Mouse (Mus musculus) erythroid progenitor cell, adult 5-6 weeks (primary cell): ENCODE measurements around the gene Sag. TPM values are rescaled to one million over a fixed set of nuclear protein-coding genes. Genes with fewer than 3 reads are reported as not detected.

Experiments
- ATAC-seq: replicated peaks from 2 replicates; pipeline ENCODE4 v1.8.0; 2016; ENCODE audit warnings: moderate number of reproducible peaks, mild to moderate bottlenecking, moderate TSS enrichment, inconsistent platforms; ENCODE audit not compliant: poor library complexity, low FRiP score, severe bottlenecking
- total RNA-seq, 2 experiments: library from RNA; stranded (forward) in 1 of 2; stranded (reverse) in 1 of 2; fragments of 150-400 nt in 1 of 2; fragments of 186-747, 209-891 nt in 1 of 2; gene quantifications; 2 replicates each; pipeline versions ENCODE4 v1.2.3 to v1.2.4; 2015 to 2017; ENCODE audit warnings: low replicate concordance in 2 of 2

Sag gene
- total RNA-seq (2015; ENCODE audit: low replicate concordance) (0.36 and 1.7 TPM in 2 replicates), total RNA-seq (2017; ENCODE audit: low replicate concordance) (not detected in 2 replicates)

DNA sequence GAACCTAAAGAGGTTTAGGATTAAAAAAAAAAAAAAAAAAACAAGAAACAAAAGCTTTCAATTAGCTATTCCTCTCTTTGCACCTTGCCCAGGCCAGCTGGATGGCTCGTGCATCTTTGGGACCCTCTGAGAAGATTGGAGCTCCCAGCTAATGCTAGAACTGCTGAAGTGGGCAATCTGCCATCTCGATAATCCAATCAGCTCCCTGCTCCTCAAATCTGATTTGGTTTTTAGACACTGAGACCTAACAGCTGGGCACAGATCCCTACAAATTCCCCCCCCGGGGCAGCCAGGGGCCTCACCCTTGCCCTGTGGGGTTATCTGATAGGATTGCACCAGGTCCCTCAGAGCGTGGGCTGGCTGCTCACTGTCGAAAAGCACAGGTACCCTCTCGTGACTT lies at the start of gene Sag:
Sag (plus strand) TSS at position 105 of the 400 bp plus-strand sequence.
- no peak for ATAC-seq

DNA sequence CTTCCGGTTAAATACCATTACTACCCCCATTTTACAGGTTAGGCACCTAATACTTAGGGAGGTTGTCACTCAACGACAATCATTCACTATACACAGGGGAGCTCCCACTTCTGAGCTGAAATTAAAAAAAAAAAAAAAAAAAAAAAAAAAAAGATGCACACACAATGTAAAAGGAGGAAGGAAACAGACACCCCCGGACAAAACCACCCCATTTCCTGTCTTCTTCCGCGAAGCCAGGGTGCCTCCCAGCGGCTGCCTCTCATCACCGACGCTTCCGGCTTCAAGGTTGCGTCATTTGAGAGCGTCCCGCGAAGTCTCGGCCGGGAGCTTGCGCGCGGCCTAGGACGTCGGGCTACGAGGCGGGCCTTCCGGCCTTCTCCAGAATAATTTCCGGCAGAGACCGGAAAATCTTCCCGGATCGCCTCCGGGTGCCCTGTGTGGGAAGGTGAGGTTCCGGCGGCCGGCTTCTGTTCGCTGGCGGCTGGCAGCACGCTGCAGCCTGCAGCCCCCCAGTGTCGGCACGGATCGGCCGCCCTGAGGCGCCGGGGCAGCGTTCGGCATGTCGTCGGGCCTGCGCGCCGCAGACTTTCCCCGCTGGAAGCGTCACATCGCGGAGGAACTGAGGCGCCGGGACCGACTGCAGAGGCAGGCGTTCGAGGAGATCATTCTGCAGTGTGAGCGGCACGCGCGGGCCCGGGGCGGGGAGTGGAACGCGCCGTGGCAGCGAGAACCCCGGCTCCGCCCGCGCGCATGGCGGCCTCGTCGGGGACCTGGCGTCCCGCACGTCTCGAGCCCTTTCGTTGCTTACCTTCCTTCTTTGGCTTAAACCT lies 47.6 kb upstream of the Sag start, which contains the start of gene Atg16l1:
Atg16l1 (plus strand) TSS at position 230 of the 830 bp plus-strand sequence.
- peak; percentile 99 for ATAC-seq

DNA sequence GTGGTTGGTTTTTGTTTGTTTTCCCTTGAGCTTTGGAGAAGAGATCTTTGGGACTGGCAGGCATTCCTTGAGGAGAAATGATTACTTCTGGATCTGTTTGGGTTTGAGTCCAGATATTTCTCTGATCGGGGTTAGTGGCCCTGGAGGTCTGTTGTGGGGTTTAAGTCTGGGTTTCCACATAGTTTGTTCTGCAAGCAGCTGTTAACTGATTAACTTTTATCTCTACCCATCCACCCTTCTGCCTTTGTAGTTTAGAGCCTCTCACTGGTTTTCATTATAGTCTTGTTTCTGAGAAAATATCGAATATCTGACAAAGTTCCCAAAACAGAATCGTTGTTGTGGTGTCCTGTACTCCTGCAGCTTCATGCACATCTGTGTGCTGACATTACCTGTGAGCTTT lies 39.7 kb upstream of the Sag start:
- ATAC-seq = no peak

DNA sequence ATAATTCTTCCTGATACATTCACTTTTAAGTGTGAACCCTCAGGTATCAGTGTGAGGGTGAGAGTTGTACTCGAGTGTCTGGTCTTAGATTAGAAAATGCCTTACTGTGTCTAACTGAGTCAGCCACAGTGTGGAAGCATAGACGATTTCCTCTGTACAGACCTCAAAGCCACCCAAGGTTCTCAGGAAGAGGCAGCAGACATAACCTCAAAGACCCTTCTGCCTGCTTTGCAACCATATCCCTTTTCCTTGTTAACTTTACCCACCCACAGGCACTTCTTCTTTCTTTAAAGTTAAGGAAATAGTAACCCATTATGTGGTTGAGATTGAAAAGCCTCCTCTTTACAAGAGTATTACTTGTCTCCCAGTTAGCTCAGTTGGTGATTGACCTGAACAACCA lies 37.7 kb upstream of the Sag start:
- no peak for ATAC-seq

DNA sequence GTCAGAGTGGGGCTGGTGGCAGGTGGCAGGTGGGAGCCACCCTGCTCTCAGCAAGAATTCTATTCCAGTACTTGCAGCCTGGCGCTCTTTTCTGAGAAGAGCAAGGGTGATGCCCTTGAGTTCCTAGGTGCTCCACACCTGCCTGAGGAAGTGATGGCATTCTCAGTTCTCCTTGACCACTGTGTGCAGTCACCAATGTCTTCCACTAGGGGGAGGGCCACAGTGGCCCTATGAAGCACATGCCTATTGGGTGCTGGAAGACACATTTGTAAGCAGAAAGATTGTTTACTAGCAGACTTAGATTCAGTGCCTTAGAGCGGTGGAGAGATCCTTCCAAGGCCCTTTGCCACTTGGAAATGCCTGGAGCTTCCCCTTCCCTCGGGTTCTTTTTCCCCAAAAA lies 37.2 kb upstream of the Sag start:
- peak; percentile 81 for ATAC-seq

DNA sequence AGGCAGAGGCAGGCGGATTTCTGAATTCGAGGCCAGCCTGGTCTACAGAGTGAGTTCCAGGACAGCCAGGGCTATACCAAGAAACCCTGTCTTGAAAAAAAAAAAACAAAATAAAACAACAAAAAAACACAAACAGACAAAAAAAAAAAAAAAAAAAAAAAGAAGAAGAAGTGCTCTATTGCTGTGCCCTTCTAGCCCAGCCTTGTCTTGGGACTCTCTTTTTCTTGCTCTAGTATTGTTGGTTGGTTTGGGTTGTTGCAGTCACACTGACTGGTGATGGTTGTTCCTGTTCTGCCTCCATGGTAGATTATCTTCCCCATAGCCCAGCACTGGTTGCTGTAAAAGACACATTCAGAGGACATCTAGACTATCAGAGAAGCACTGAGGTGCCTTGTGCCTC lies 34.2 kb upstream of the Sag start:
- ATAC-seq = no peak

DNA sequence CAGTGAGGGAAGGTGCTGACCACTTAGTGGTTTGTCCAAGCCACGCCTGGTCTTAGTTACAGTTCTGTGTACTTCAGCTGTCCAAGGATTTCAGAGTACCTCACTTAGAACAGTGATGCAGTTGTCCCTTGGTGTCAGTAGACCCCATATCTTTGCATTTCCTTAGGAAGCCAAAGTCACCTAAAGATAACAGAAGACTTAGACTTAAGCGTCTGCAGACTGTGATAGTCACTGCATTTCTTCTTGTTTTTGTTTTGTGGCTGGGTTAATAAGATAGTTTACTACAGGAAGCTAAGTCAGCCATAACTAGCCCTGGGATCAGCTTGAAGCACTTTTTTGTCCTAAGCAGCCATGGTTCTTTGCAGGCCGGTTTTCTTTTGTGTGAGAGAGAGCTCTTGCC lies 33.0 kb upstream of the Sag start:
- no peak for ATAC-seq

DNA sequence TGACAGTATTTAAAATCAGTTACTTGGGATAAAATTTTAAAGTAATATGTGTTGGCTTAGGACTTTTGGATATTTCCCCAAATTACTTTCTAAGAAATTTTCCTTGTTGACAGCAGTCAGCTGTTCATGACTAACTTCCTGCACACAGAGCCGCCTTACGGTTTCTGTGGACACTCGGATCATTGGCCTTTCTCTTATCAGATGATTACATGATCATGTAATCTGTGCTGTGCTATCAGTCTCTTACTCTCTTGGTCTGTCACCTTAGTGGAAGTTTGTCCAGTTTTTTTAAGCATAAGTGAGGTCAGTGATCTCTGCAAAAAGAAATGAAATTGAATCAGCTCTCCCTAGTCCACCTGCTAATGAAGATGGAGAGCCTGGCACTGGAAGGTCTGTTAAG lies 31.8 kb upstream of the Sag start:
- no peak for ATAC-seq

DNA sequence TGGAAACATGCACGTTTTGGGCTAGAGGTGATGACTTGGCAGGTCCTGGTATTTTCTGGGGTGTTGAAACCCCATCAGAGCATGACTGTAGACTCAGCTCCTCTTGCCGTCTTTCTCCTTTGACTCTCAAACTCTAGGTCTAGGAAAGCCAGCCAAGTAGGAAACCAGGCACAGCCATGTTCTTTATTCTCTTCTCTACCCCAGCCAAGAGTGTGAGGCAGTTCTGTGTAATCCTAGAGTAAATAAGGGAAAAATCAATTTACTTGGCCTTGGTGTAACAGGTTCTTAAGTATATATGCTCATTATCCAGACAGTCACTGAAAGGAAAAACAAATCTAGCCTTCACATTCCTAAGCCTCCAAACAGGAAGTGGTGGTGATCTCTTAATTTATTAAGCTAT lies 30.1 kb upstream of the Sag start:
- ATAC-seq = no peak

DNA sequence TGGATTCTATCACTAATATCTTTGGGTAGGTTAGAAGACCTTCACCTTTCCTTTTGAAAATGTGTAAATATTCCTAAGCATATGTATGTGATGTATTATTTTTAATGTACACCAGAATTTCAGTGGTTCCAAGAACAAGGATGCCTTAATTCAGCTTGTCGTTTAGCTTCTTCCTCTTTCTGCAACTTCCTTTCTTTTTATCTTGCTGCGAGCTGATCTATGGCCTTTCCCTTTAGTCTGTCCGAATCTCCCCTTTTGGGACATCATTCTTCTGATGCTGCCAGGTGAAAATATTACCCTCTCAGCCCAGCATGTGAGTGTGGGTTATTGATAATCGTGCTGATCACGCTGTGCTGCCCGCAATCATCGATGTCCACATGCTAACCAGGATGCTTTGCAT lies 28.6 kb upstream of the Sag start:
- ATAC-seq = no peak

DNA sequence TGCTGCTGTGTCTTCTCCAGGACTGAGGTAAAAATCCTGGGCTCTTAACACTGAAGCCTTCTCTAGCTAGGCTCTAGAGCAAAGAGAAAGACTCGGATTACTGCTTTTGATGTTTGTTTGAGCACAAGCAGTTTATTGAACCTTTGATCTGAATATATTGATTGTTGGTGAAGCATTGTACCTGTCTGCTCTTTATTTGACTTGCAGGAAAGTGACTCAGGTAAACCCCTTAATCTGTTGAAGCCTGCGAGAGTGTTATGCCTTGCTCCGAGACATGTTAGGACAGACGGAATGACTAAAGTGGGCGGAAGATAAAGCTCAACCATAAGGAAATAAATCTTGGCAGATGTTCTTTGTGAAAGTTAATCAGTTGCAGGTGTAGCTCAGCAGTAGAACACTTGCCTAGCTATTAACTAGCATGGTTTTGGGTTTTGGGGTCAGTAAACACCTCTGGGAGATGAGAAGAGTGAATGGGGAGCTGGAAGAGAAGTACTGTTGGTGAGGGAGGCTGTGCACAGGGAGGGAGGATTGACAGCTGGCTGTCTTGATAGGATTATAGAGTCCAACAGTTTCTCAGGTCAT lies 24.2 kb upstream of the Sag start:
- ATAC-seq = no peak

DNA sequence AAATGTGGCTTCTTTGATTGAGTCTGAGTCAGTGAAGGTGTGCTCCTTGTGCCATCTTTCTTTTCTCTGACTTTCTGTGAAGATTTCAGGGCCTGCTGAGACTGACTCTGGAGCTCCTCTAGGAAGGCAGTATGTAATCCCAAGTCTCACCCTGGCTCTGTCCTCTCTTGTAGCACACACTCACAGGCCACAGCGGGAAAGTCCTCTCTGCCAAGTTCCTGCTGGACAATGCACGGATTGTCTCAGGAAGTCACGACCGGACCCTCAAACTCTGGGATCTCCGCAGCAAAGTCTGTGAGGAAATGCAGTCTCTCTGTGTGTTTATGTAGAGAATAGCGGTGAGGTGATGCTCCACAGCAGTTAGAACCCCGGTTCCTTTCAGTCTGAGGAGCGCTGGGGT lies 17.8 kb upstream of the Sag start:
- ATAC-seq = no peak

DNA sequence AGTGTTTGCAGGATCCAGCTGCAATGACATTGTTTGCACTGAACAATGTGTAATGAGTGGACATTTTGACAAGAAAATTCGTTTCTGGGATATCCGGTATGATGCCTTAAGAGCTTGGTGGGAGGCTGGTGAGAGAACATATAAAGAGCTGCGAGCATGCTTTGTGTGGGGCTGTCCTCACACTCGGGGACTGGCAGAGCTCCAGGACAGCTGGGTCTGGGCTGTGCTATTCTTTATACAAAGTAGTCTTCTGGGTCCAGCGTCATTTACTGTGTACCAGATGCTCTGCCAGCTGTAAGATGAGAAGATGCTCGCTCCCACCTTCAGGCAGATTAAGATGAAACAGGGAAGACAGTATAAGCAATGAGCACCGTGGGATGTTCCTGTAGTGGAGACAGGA lies 17.2 kb upstream of the Sag start:
- ATAC-seq = no peak

DNA sequence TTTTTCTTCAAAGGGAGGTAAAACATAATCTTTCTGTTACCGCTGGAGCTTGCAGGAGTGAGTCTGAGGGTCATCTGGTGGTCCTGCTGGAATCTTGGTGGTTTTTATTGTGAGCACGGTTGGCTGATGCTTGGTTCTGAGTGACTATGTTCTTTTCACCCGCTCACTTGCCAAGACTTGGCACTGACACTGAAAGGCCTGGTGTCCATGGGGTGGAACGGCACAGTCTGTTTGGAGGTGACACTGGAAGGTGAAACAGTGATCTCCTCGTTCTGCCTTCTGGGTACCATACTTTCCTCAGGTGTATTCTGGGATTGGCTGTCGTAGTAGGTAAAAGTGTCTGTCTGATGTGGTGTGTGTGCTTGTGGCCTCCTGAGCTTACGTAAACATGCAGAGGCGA lies 13.8 kb upstream of the Sag start:
- ATAC-seq = no peak

DNA sequence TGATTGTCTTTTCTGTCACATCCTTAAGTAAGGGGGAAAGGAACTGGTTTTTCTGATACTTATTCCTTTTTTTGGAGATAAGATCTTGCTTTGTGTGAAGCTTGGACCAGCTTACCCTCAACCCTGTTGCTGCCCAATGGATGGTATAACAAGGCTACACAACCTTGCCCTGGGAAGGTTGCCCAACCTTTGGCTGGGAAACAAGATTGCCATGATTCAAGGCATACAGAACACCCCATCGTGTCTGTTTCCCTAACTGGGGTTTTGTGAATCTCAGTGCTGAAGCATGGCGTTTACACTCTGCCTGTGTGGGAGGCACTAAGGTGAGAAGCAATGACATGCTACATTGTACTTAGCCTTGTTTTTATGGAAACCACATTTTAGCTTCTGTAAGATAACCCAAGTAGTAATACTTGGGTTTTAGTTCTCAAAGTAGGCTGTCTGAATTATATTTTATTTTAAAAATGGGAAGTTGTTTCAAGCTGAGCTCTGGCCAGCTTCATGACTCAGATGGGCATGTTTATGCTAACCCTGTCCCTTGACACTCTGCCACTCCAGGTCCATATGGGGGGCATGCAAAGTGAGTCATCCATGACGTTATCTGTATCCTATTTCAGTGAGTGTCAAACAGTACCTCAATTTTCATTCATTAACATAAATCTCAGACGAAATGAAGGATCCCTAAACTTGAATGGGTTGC lies 10.9 kb upstream of the Sag start:
- ATAC-seq = no peak

DNA sequence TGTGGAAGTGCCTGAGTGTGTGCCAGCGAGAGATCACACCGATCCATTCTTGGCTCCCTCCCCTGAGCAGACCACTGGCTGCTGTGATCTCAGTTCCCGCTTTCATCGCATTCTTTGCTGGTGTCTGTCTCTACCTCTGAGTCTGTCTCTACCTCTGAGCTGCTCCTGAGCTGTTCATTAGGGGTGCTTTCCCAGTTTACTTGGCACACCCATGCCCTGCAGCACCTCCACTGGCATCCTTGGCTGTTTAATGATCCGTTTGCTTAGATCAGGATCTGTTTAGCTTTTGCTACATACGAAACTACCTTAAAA lies 10.4 kb upstream of the Sag start:
- ATAC-seq = no peak

DNA sequence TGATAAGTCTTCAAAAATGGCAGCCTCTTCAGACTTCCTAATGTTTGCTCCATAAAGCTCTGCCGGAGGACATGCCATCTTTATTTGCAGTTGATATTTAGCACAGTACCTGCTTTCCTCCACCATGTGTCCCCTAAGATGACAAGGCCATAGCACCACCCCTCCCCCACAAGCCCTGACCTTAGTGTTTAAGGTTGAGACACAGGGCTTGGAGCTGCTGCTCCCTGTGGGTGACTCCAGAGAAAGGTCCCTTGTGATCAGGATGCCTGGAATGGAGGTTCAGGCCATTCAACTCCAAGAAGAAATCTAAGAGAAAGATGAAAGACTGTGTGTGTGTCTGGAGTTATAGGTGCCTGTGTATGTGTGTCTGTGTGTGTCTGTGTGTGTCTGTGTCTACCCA lies 5.8 kb upstream of the Sag start:
- no peak for ATAC-seq

DNA sequence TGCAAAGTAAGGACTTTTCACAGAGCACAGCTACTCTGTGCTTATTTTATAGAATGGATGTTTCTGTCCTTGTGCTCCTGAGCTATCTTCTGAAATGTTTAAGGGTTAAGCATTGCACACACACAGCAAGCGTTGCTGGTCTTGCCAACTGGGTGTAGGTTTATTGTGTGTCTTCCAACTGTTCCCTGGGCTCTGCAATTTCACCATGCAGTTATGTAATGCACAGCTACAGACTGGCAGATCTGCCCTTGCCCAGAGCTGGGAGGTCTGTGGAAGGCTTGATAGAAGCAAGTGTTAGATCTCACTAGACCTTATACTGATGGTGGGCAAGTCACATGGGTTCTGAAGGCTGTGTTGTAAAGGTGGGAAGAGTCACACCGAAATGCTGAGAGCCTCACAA lies 5.2 kb upstream of the Sag start:
- ATAC-seq = no peak

DNA sequence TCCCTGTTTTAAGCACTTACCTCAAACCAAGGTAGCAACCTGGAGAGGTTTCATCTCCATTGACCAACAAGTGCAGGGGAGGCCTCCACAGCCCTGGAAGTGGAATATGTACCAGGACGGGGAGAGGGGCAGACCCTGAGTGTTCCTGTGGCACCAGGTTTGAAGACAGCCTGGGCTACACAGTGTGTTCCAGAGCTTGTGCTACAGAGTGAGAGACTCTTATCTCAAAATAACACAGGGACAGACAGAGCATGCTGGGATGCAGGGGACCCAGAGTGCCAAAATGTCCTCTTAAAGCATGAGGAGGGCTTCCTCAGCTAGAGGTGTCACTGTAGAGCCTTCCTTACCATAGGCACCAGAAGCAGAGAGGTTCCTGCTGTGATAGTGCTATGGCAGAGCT lies 4.3 kb downstream of the Sag start:
- ATAC-seq = no peak

DNA sequence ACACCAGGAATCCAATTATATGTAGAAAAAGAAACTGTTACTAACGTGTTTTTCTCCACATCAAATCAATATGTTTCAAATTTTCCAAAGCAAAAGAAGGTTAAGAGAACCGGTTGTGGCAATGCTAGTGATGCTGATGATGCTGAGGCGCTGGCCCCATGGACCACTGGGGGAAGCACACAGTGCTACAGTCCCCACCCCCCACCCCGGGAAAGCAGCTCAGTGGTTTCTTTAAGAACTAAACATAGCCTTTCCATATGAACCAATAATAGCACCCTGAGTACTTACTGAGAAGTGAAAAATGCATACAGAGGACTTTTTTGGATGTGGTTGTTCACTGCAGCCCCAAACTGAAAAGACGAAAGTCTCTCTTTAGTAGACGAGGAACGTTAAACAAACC lies 7.9 kb downstream of the Sag start:
- ATAC-seq = no peak

DNA sequence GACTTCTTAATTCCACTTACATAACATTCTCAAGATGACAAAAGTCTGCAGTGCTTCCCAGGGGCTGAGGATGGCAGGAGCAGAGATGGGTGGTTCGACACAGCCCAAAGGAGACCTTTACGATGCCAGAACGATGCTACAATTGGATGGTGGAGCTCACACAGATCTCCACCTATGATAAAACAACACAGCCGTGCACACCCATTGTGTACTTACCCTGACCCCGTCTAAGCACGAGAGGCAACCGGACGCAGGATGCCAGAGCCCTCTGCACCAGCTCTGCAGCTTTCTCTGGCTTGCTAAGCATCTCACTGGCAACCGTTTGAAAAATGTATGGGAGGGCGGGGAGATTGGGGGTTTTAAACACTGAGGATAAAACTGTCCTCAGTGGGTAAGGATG lies 8.6 kb downstream of the Sag start:
- ATAC-seq = no peak
